Mouse (Mus musculus): ENCODE results near the gene Prkg1.
"Not testable (repeated sequence)": the region's sequence is repeated elsewhere in the genome, so short reads cannot be mapped to it uniquely, and the experiment has no call there.

Prkg1 gene

GRCm38 (mm10) chr19:31284581-31284980, 480.3 kb downstream of the Prkg1 start:
- DNase-seq (ENCODE audit: low spot score) = no peak

- no peak for DNase-seq (ENCODE audit: low spot score)
Observed at GRCm38 (mm10) chr19:31284126-31284525, 480.7 kb downstream of the Prkg1 start.

GRCm38 (mm10) chr19:31283617-31284016, 481.2 kb downstream of the Prkg1 start:
- no peak for DNase-seq (ENCODE audit: low spot score)

DNA sequence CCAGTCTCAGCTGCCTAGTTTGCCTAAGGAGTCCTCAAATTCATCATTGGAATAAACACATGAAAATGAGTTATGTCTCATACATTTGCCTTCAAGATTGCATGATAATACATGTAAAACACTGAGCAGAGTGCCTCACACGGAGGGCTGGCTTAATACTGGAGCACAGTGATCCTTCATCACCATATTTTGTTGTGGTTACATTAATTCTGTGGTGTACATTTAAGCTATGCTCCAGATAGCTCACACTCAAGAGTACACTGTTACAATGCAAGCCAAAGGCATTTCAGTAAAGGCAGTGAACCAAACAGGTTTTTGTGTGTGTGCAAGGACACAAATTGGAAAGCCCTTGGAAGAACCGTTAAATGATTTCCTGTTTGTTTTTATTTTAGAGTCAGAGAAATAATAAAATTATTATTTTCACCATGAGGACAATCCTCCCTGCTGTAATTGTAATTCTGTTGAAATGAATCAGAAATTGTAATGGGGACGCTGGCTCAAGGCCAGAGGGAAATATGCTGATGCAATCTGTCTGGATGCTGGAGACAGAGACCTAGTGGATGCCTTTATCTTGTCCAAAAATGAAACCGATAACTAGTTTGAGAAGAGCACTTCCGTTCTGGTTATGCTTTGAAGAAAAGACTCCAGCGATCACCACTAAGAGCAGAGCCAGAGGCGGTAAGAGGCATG, 484.9 kb downstream of the Prkg1 start:
- DNase-seq (ENCODE audit: low spot score) = no peak

GRCm38 (mm10) chr19:31262438-31262837, 502.4 kb downstream of the Prkg1 start:
- DNase-seq (ENCODE audit: low spot score) = no peak

- no peak for DNase-seq (ENCODE audit: low spot score)
Observed at GRCm38 (mm10) chr19:31260494-31260893, 504.3 kb downstream of the Prkg1 start.

- DNase-seq (ENCODE audit: low spot score) = no peak
Observed at GRCm38 (mm10) chr19:31255780-31256179, 509.1 kb downstream of the Prkg1 start.

DNA sequence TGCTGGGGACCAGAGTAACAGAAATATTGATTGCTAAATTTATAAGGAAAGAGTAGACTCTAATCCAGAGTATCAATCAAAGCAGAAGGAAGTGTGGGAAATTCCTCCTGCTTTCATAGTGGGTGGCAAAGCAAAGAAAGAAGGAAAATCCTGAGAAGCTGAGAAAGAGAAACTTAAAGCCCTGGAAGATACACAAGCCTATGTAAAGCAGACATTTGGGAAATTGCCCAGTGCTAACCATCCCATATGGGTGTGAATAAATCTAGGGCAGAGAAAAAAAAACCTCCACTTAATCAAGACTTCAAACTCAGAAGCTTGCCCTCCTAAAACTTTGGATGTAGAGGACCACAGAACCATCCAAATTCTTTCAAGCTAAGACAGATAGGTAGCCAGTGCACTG, 532.4 kb downstream of the Prkg1 start:
- no peak for DNase-seq (ENCODE audit: low spot score)

DNA sequence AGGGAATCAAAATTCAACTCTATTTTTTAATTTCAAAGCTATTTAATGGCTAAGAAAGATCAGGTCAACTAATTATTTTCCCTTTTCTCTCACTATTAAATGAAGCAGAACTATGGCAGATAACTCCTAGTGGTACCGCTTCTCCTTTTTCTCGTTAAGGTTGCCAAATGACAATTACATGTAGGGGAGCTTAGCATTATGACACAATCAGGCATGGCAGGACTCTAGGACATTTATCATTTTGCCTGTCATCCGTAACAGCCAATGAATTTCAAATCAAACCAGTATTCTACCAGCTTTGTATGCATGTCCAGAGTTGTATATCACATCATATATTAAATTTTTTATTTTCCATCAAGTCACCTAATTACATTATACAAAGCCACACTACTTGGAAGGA, 536.4 kb downstream of the Prkg1 start:
- no peak for DNase-seq (ENCODE audit: low spot score)

- no peak for DNase-seq (ENCODE audit: low spot score)
Observed at GRCm38 (mm10) chr19:31223457-31223856, 541.4 kb downstream of the Prkg1 start.

- DNase-seq (ENCODE audit: low spot score) = not testable (repeated sequence)
Observed at GRCm38 (mm10) chr19:31219261-31219660, 545.6 kb downstream of the Prkg1 start.

DNA sequence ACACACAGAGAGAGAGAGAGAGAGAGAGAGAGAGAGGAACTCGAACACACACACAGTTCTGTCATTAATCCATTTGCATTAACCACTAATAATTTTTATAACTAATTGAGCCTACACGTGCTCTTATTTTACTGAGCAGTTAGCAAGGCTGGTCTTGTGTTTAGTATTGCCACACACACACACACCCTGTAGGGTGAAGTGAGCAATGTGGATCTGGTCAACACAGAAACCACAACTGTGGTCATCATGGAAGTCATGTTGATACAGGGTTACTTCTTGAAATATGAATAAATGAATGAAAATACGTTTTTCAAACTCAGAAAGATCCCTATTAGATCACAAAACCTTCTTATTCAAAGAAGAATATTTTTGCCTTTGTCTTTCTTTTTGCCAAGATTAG, 554.0 kb downstream of the Prkg1 start:
- DNase-seq (ENCODE audit: low spot score) = no peak

GRCm38 (mm10) chr19:31210449-31210848, 554.4 kb downstream of the Prkg1 start:
- peak; percentile 64 for DNase-seq (ENCODE audit: low spot score)

GRCm38 (mm10) chr19:31199583-31199982, 565.2 kb downstream of the Prkg1 start:
- DNase-seq (ENCODE audit: low spot score) = no peak

DNA sequence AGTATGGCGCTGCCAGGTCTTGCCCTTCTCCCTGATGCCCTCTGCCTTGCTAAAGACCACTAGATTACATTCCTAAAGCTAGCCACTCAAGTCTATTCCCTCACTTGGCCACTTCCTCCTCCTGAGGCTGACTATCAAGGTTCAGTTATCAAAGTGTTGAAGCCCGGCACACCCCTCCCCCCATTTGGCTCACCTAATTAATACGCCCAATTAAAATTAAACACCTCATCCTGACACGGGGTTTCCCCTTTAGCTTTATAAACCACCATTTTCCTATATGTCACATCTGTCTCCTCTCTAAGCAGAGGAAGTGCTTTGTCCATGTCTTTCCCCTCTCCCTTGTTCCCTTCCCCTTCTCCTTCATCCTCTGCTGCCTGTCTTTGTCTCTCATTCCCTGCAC, 566.4 kb downstream of the Prkg1 start:
- DNase-seq (ENCODE audit: low spot score) = no peak

DNA sequence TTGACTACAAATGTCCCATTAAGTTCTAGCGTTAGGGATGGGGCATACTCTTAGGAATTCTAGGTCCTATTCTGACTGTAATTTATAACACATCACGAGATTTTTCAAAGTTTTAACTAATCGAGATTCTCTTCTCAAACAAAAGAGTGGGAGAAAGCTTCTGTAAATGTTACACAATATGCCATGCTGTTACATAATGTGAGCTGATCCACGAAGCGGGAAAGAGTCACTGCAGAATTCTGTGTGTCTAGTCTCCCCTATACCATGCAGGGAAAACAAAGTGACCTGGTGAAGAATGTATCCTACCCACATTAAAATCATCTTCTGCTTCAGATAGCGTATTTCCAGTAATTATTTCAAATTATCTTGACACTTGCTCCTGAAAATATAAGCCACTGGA, 567.8 kb downstream of the Prkg1 start:
- no peak for DNase-seq (ENCODE audit: low spot score)

DNA sequence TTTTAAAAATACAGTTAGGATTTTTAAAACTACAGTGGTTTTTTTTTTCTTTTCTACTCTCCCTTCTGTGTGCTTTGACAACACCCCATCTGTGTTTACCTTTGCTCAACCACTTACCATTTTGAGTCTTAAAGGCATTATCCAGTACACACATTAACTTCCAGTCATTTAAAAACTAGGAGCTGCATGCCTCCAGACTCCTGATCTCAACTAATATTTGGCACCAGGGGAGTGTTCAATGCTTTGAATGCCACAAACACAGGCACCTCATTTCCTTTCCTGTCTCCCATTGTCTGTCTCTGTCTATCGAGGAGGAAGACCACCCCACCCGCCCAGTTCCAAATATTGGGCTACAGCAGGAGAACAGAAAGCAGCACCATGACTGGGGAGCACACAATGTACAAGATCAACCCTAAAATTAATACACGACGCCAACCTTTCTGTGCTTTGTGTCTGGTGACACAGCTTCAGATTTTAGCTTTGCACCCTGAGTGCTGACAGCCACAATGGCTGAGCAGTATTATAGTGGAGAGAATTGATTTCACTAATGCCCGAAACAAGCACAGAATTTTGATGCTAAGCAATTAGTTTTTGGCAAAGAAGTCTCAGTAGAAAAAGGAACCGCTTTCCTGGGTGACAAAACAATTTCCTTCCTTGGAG, 576.1 kb downstream of the Prkg1 start:
- no peak for DNase-seq (ENCODE audit: low spot score)

GRCm38 (mm10) chr19:31180757-31181156, 584.1 kb downstream of the Prkg1 start:
- DNase-seq (ENCODE audit: low spot score) = no peak

DNA sequence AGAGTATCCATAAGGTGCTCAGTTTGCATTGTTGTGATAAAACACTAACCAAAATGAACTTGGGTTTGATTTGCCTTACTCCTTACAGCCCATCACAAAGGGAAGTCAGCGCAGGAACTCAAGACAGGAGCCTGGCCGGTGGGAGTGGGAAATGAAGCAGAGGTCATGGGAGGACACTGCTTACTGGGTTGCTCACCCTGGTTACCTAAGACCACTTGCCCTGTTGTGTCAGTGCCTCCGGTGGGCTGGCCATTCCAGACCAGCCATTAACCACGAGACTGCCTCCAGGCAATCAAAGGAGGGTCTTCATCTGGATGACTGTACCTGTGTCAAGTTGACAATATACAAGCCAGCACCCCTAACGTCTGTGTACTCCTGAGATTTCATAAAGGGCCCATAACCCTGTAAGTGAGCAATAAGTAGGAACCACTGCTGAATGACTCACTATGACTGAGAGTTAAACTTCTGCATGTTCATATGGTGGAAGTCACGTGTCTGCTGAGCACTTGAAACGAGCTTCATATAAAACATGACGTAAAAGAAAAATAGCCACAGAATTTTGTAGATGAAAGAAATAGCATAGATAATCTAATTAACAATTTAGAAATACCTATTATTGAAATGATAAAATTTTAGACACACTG, 587.4 kb downstream of the Prkg1 start:
- no peak for DNase-seq (ENCODE audit: low spot score)

DNA sequence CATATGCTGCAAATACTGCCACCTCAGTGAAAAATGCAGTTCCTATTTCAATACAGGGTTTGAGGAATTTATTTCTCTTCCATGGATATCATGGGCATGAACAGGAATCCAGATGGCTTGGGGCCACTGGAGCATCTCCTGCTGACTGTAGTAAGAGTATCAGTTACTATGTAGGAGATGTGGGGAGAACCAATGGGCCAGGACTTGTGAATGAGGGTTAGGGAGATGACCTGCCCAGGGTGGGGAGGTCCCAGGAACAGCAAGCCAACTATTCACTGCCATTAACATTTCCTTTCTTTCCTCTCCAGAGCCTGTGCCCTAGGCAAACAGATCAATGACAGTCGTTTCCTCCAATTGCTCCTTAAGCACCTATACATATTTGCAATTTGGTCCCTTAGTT, 593.8 kb downstream of the Prkg1 start:
- DNase-seq (ENCODE audit: low spot score) = no peak

- DNase-seq (ENCODE audit: low spot score) = no peak
Observed at GRCm38 (mm10) chr19:31158944-31159460, 605.8 kb downstream of the Prkg1 start.

DNA sequence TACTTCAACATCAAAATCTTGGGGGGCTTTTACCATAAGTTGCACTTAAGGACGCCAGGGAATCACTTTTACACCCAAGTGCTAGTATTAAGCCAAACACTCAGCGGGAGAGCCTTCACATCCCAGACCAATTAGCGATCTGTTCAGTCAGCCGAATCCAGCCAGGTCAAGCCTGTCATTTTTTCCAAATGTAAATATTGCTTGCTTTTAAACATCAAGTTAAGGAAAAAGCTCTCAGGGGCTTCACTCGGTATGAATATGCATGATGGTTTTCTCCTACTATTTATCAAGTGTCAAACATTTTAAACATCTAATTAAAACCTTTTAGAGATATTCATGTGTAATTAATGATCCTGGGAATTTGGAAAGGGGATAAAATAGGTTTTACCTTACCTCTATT, 611.4 kb downstream of the Prkg1 start:
- DNase-seq (ENCODE audit: low spot score) = no peak

DNA sequence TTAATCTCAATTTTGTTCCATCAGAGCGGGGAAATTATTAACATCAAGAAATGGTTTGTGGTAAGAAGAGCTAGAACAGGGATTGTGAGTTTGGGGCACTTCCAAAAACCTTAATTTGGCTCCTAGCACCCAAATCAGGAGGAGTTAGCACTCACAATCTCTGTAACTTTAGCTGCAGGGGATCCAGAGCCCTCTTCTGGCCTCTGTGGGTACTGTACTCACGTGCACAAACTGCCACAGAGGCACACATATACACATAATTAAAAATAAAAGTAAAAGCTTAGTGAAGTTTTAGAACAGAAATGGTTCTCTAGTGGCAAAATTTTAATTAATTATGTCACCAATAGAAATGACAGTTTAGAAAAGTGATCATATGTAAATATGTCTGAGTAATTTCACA, 614.9 kb downstream of the Prkg1 start:
- DNase-seq (ENCODE audit: low spot score) = no peak
